Mouse (Mus musculus) embryonic fibroblast, embryonic 13.5 days (primary cell): ENCODE data around the gene Tcf7l2. TPM values are rescaled to one million over a fixed set of nuclear protein-coding genes. Genes with fewer than 3 reads are reported as not detected.

Experiments
- H3K27ac ChIP-seq: 2 replicates; pipeline ENCODE4 v1.5.1; 2012; ENCODE audit warnings: low read length, control low read depth, inconsistent platforms; ENCODE audit not compliant: insufficient read depth
- H3K4me1 ChIP-seq: 2 replicates; pipeline ENCODE4 v1.6.1; 2011; ENCODE audit warnings: low read length; ENCODE audit not compliant: control insufficient read depth, insufficient read depth
- H3K4me3 ChIP-seq: 2 replicates; pipeline ENCODE4 v1.5.1; 2011; ENCODE audit warnings: mild to moderate bottlenecking, control low read depth, low read length; ENCODE audit not compliant: insufficient read depth
- CTCF ChIP-seq: IDR thresholded peaks from 2 replicates; pipeline ENCODE4 v1.5.1; 2011; ENCODE audit warnings: mild to moderate bottlenecking, control low read depth, low read length, moderate library complexity, borderline replicate concordance; ENCODE audit not compliant: insufficient read depth
- POLR2A ChIP-seq: IDR thresholded peaks from 2 replicates; pipeline ENCODE4 v1.6.1; 2011; ENCODE audit warnings: low read depth, mild to moderate bottlenecking, control low read depth, low read length, moderate library complexity
- polyA plus RNA-seq: library from polyadenylated mRNA; stranded (reverse); fragments of >200 nt; gene quantifications from 2 replicates; pipeline ENCODE4 v1.2.4, GENCODE M21; 2011; ENCODE audit warnings: low read depth; ENCODE audit not compliant: missing spikeins, insufficient read length

Gene Tcf7l2
- polyA plus RNA-seq, 1 experiment: 41.1 TPM

- no peak overlapping the region for H3K27ac ChIP-seq
- no peak overlapping the region for H3K4me3 ChIP-seq
- peaks cover 19% of the 10 kb centered on the region for H3K4me1 ChIP-seq
- TF ChIP-seq POLR2A (no peak), CTCF (no peak)
Measured at GRCm38 (mm10) chr19:55791293-55791692, 49.7 kb downstream of the Tcf7l2 start.

- H3K4me1 ChIP-seq: peaks cover 19% of the 10 kb centered on the region
- H3K4me3 ChIP-seq: no peak overlapping the region
- no peak overlapping the region for H3K27ac ChIP-seq
- TF ChIP-seq POLR2A (no peak), CTCF (no peak)
Measured at GRCm38 (mm10) chr19:55791886-55792285, 50.3 kb downstream of the Tcf7l2 start.

- H3K4me1 ChIP-seq: peaks cover 19% of the 10 kb centered on the region
Measured at GRCm38 (mm10) chr19:55792571-55792970, 51.0 kb downstream of the Tcf7l2 start.

GRCm38 (mm10) chr19:55793029-55793428 is 51.4 kb downstream of the Tcf7l2 start:
- H3K27ac ChIP-seq: no peak overlapping the region
- H3K4me3 ChIP-seq: no peak overlapping the region
- TF ChIP-seq CTCF (no peak), POLR2A (no peak)
- peaks cover 21% of the 10 kb centered on the region for H3K4me1 ChIP-seq

More at GRCm38 (mm10) chr19:55792571-55792970, 51.0 kb downstream of the Tcf7l2 start:
- no peak for TF ChIP-seq POLR2A
- no peak for TF ChIP-seq CTCF
- Histone ChIP-seq H3K4me3 (no peak overlapping the region), H3K27ac (no peak overlapping the region)

GRCm38 (mm10) chr19:55794194-55794945 is 52.8 kb downstream of the Tcf7l2 start:
- peak overlapping the region; percentile 51; the same call in 1 of the 2 replicates for H3K27ac ChIP-seq
- H3K4me1 ChIP-seq: peaks cover 23% of the 10 kb centered on the region
- no peak overlapping the region for H3K4me3 ChIP-seq
- TF ChIP-seq POLR2A: no peak
- TF ChIP-seq CTCF: no peak

- Histone ChIP-seq H3K27ac (peak overlapping the region; percentile 51), H3K4me3 (no peak overlapping the region), H3K4me1 (peaks cover 23% of the 10 kb centered on the region)
- no peak for TF ChIP-seq POLR2A
- TF ChIP-seq CTCF: no peak
Measured at GRCm38 (mm10) chr19:55794946-55795340, 53.3 kb downstream of the Tcf7l2 start.

GRCm38 (mm10) chr19:55795349-55795748 is 53.7 kb downstream of the Tcf7l2 start:
- TF ChIP-seq CTCF: no peak
- TF ChIP-seq POLR2A: no peak
- Histone ChIP-seq H3K4me3 (no peak overlapping the region), H3K27ac (peak overlapping the region; percentile 51), H3K4me1 (peaks cover 23% of the 10 kb centered on the region)

GRCm38 (mm10) chr19:55797834-55798233 is 56.2 kb downstream of the Tcf7l2 start:
- TF ChIP-seq CTCF (no peak), POLR2A (no peak)
- Histone ChIP-seq H3K4me1 (peaks cover 17% of the 10 kb centered on the region), H3K4me3 (no peak overlapping the region), H3K27ac (no peak overlapping the region)

- H3K4me1 ChIP-seq: peaks cover 12% of the 10 kb centered on the region
- TF ChIP-seq CTCF: no peak
- TF ChIP-seq POLR2A: no peak
- H3K27ac ChIP-seq: peak overlapping the region; percentile 61; the same call in 1 of the 2 replicates
- no peak overlapping the region for H3K4me3 ChIP-seq
Measured at GRCm38 (mm10) chr19:55799411-55799810, 57.8 kb downstream of the Tcf7l2 start.

- Histone ChIP-seq H3K4me1 (peaks cover 9% of the 10 kb centered on the region), H3K4me3 (no peak overlapping the region), H3K27ac (peak overlapping the region; percentile 53; the same call in 1 of the 2 replicates)
- TF ChIP-seq POLR2A (no peak), CTCF (no peak)
Measured at GRCm38 (mm10) chr19:55800059-55800458, 58.4 kb downstream of the Tcf7l2 start.
